Mouse (Mus musculus): ENCODE results near the gene Invs.
A peak's percentile ranks its signal among the peaks of the same experiment; 100 is the strongest.
"Not testable (repeated sequence)": the region's sequence is repeated elsewhere in the genome, so short reads cannot be mapped to it uniquely, and the experiment has no call there.

Invs gene

DNA sequence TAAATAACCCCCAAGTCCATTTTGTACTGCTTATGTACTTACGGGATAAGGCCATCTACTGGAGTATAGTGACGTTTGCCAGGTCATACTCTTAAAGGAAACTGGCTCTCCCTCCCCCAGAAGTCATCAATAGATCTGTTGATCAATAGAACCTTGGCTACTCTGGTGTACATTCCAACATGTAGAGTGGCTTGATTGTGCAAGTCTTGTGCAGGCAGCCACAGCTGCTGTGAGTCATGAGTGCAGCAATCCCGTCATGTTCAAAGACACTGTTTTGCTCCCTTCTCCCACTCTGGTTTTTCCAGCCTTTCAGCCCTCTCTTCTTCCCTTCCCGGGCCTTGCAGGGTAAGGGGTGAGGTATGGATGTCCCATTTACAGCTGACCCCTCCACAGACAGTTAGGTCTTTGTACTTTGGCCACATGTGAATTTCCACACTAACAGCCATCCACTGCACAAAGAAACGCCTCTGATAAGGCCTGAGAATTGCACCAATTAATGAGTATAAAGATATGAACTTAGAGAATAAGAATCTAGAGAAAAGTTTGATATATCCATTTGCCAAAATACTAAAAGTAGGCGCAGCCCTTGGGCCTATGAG is 53.0 kb downstream of the Invs start:
- no peak for DNase-seq

DNA sequence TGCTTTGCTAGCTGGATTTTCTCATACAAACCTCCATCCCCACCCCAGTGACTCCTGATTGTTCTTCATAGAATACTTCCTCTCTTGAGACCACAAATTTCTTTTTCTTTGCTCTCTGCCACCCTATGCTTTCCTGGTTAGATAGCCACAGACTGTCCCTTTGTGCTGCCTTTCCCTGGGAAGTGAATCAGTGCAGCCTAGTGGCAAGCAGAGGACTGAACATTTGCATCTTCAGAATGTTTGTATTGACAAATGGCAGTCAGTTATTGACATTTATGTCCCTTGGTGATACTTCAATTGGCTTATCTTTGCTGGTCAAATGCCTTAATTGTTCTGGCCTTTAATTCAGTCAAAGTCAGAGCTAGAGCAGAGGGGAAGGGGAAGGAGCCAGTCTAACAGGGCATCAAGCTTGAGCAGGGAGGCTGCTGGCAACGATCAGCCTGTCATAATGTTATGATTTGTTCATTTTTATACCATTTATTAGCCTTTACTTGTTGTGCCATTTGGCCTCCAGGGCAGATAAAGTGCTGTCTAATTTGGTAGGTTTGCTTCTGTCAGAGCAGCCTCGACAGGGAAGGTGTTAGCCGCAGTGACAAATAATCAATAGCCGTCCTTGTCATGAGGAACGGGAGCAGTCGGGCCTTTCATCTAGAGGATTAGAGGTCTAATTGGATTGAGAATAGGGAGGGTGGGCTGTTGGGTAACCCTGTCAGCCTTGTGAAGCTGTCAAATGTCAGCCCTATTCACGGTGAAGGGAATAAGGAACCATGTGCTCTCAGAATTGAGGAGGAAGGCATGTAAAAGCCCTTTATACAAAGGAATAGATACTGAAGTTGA is 55.6 kb downstream of the Invs start:
- no peak for DNase-seq

DNA sequence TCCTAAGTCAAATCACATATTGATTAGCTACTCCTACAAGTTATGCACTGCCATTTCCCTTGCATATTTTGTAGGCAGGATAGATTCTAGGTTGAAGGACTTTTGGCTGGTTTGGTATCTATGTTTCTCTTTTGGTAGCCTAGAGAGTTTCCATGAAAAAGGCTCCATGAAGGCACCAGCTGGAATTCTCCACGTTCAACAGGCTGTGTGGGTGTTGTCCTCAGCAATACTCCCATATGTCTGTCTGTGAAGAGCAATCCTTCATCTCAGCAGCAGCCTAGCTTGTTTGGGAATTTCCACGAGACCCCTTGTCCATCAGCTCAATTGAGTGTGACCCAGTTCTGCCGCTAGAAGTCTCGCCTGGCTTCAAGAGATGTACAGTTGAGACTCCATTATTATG is 63.1 kb downstream of the Invs start:
- peak; percentile 11 for DNase-seq

DNA sequence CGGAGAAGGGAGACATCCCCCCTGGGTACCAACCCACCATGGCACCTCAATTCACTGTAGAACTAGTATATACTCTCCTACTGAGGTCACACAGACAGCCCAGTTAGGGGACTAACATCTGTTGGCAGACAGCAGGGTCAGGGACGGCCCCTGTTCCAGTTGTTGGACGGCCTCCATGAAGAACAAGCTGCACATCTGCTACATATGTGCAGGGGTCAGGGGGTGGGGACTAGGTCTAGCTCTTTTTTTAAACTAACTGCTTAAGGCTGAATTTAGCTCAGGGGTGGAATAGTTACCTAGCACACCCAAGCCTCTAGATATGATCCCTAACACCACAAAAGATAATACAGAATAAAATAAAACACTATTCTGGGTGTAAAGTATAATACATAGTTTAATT is 82.8 kb downstream of the Invs start:
- no peak for DNase-seq

DNA sequence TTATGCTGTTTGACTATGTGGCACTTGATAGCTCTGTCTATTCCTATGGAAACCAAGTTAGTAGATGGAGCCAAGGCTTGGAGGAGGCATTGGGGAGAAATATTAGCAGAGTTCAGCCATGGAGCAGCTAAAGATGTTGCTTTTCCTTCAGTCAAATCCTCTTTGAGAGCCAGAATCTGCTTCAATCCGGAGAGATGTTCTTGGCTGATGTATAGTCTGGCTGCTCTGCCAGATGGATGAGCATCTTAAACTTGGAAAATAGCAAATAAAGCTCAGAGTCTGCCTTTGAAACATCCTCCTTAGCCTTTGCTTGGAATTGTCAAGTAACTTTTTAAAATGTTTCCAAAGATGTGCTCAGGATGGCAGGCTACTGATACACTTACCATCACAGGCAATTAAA is 91.5 kb downstream of the Invs start:
- DNase-seq = peak; percentile 14

DNA sequence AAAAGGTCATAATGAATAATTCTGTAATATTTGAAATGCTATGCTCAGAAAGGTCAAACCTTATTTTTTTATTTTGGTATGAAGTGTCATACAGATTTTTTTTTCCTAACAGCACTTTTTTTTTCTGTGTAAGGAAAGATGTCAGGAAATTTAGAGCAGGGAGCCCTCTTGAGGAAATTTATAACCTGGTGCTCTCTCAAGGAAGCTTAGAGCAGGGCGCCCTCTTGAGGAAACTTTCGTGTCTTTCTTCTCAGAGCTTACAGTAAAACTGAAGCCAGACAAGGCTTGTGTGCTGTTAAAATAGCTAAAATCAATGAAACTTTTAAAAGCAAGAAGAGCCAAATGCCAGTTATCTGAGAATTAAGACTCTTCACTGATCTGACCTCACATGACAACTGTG is 101.4 kb downstream of the Invs start:
- DNase-seq = peak; percentile 77

DNA sequence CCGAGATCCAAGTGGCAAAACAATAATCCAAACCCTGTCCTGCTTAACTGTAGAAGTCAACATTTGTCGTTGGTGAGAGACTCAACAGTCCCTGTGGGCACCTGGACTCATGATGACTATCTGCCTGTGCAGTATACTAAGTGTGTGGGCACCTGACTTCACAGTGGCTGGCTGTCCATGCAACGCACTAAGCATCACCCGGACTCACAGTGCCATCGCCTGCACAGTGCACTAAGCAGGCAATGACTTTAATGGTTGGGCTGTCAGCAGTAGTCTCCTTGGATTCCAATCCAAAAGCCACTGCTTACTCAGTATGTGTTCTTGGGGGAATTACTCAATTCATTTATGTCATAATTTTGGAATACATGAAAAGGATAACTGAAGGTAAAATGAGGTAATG is 102.9 kb downstream of the Invs start:
- no peak for DNase-seq

DNA sequence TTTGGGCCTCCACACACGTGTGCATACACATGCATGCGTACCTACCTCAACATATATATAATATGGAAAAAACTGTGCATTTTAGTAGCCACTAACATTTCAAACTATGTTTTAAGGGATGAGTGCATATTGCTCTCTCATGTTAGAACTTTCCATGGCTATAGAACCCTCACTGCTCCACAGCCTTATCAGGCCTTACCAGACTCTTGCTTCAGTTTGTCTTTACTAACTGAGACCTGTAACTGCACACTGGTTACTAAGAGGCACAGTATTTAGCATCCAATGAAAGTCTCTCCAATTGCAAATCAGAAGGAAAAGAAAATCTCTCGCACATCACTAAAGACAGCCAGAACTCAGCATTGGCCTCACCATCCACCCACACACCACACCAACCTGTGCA is 117.4 kb downstream of the Invs start:
- no peak for DNase-seq

DNA sequence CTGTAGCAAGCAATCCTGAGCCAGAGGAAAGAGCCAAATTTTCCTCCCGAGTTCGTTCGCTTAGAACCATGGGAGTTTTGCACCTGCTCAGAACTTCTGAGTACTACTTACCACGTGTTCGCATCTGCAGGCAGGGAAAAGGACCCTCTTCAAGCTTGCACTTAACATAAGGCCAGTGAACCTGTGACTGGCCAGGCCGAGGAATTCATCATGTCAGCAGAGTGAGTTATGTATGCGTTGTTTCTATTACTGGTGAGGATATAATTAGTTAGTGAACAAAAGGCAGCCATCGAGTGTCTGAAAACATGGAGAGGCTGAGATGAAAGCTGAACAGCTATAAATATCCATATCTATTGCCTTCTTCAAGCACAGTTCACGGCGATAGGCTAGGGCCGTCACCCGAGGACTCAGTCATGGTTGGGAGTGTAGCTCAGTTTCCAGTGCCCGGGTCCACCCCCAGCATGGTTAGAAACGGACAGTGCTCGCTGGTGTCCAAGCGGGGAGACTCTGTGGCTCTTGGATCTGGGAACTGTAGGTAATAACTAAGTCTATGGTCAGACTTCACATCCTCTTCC is 123.6 kb downstream of the Invs start:
- DNase-seq = no peak

DNA sequence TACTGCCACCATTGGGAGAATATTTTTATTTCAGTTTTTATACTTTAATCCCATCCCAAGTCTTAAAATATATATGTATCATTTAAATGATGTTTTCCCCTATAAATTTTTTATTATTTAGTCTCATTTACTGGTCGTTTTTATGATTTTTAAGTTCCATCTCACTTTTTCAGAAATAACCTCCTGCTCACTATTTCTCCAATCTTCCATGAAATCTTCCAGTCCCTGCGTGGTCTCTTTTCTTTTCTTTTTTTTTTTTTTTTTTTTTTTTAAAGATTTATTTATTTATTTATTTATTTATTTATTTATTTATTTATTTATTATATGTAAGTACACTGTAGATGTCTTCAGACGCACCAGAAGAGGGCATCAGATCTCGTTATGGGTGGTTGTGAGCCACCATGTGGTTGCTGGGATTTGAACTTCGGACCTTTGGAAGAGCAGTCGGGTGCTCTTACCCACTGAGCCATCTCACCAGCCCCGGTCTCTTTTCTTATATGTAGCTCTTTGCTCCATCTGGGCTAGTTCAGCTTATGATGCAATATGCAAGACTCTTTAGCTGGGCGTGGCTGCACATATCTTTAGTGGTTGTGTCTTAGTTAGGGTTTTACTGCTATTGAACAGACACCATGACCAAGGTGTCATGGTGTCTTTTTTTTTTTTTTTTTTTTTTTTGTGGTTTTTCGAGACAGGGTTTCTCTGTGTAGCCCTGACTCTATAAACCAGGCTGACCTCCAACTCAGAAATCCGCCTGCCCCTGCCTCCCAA is 126.3 kb downstream of the Invs start:
- not testable (repeated sequence) for DNase-seq

DNA sequence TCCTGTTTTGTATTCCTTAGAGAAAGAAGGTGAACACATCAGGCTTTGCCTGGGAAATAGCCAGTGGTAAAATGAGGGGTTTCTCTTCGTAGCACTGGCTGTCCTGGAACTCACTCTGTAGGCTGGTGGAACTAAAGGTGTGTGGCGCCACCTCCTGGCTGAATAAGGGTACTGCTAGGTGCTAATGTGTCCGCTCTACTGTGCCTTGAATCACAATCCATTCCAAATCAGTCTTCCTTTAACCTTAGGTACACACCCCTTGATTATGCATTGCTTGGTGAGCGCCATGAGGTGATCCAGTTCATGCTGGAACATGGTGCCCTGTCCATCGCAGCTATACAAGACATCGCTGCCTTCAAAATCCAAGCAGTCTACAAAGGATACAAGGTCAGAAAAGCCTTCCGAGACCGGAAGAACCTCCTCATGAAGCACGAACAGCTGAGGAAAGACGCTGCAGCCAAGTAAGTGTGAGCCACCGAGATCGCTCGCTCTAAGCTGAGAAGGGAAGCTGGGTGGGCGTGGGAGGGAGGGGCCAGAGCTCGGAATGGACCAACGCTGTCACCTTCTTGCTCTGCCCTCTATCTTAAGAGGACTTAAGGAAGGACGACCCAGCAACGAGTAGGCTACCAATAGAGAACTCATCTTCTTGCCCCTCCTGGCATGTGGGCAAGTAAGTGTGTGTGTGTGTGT is 127.9 kb downstream of the Invs start:
- DNase-seq = peak; percentile 50

DNA sequence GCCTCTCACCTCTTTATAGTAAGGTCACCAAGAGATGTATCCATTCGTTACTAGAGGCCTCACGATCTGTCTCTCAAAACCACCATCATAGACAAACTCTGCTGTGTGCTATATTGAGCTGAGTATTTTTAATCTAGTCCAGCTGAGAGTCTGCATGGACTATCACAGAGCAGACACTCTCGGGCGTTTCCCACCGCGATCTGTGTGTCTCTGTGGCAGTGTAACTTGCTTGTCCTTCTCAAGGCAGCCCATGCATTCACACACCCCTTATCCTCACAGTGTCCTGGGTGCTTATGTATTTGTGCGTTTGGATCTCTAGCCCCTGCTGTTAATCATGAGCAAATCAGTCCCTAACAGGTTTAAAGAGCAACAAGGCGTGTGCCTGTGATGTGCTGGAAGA is 133.9 kb downstream of the Invs start:
- DNase-seq = no peak

DNA sequence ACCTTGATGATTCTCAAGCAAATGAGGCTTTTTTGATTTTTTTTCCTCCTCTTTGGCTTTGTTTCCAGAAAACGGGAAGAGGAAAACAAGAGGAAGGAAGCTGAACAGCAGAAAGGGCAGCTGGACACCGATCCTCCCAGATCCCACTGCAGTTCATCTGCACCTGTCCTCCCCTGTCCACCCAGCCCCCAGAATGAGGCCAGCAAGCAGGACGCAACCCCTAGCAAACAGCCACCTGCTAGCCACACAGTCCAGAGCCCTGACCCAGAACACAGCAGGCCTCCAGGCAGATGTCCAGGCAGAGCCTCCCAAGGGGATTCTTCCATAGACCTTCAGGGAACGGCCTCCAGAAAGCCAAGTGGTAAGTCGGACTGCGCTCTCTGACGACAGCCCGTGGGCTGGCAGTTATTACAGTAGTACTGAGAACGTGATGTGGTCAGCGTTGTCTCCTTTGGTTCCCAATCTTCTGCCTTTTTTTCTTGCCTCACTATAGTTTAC is 136.3 kb downstream of the Invs start:
- no peak for DNase-seq

DNA sequence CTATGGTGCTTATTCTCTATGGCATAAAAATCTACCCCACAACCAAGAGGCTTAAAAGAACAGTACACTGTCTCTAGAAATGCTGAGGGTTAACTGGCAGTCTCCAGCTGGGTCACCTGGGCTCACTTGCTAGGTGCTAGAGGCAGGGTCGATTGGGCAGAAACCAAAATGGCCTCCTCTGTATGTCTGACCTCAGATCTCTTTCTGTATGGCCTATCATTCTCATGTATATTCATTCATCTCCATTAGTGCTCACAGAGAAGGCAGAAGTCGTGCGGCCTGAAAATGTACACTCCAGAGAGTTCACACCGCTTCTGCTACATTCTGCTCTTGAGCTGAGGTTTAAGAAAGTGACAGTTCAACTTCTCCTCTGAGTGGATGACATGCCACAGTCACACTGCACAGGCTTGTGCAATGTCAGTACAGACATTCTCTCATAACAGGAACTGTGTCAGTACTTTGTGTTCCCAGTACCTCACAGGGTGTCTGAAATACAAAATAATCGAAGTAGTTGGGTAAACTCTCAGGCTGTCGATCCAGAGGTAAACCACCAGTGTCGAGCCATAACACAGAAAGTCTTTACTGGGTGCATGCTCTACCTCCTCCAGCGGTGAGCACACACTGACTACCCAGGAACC is 139.4 kb downstream of the Invs start:
- no peak for DNase-seq

DNA sequence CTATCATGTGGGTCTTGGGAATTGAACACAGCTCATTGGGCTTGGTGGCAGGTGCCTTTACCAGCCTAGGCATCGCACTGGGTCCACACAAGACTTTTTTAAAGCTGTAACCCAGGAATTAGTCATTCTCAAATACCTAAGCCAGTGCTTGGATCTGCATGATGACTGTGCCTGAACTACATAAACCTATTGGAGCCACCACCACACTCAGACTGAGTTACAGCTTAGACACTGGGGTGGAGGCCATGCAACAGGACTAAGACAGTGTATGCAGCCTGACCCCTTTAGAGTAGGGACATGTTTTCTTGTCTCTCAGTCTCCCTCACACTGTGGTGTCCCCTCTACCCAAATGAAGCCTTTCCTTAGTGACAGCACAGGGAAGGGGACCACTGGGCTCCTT is 143.1 kb downstream of the Invs start:
- no peak for DNase-seq

DNA sequence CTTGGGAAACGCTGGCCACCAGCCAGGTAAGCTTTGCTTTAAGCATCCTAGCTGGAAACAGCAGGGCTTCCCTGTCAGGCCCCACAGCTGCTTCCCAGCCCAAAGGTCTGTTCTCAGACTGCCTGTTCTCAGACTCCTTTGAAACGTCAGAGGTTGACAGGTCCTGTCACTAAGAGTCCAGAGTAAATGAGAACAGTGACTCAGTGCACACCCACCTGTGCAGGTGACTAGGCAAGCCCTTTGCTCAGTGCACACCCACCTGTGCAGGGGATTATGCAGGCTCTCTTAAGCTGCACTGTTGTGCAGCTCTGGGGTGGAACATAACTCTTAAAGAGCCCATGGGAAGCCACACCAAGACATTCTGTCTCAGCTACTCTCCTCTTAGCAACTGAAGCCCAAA is 144.2 kb downstream of the Invs start:
- no peak for DNase-seq

DNA sequence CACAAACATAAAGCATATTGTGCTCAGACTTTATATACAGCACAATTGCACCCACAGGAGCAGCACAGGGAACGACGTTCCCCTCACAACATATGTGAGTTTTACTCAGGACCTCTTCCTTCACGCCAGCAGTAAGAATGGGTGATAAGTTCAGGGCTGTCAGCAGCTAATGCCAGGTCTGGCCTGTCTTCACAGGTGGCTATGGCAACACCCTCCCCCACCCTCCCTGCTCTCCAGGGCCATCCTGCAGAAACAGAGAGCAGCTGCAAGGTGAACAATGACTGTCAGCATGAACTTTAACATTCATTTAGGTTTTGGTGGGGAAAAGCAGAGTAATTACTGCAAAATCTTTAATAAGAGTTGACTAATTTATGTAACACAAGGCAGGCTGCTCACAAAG is 147.9 kb downstream of the Invs start:
- no peak for DNase-seq

DNA sequence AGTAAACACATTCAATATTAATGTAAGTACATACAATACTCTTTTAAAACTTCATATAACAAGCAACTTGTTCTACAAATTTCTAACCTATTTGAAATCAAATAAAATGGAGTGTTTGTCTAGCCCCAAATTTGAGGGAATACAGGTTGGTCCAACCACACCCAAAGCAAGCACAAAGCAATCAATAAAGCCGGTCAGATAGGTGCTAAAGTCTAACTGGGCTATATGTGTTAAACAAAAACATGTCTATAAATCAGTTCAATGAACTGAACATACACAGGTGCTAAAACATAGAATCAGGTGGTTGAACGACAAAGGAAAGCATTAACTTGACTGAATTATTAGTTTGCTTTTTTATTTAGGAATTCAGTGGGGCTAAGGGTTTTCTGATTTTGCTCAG is 148.5 kb downstream of the Invs start:
- DNase-seq = no peak

DNA sequence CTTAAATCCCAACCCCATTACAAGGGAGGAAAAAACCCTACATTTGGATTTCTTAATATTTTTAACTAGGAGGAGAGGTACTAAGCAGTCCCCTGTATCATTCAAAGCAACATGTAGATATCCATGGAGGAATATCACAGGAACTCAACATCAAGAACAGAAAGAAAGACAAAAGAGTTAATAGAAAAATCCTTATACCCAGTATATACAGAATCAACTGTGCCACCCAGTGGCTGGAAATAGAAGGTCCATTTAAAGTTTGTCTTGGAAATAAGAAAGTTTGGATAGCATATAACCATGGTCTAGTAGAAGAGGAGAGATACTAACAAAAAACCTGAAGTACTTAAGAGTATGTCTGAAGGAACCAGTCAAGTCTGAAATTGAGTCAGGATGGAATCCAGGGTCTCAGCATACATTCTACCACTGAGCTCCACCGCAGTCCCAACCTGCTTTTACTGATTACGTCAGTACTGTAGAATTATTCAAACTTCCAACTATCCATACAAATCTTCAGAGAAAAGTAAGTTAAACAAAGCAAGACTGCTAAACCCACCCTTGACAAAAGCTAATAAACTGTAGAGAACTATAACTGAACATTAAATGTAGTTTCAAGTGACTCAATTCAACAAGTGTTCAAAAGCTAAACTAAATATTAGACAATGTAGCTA is 174.7 kb downstream of the Invs start:
- peak; percentile 16 for DNase-seq

DNA sequence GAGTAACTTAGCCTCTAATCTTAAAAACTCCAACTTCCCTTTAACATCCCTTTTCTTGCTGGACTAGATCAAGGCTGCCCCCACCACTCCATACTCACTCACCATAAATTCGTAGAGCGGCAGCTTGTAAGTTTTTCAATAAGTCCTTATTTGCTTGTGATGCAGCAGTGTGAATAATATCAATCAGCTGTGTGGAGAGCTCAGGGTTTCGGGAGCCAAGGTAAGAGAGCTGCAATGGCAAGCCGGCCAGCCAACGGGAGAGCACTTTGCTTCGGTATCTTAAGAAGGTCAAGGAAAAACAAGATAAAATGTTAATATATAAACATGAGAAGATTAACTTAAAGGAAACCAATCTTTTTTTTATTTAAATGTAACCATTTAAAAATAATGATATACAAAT is 178.9 kb downstream of the Invs start:
- DNase-seq = no peak

DNA sequence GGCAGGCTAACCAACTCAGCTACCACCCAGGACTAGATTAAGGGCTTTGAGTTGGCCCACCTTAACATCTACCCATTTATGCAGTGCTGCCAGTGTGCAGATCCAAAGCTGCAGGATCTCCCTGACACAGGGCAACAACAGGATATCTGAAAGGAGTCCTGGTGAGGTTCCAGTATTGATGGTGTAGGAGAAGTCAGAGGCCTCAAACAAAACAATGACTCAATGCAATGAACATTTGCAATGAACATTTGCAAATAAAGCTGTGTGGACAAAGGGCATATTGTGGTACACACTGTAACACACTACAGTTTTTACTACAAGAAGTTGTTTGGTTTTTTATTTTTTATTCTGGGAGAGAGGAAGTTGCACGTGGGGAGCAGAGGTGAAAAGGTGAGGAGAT is 181.5 kb downstream of the Invs start:
- no peak for DNase-seq

DNA sequence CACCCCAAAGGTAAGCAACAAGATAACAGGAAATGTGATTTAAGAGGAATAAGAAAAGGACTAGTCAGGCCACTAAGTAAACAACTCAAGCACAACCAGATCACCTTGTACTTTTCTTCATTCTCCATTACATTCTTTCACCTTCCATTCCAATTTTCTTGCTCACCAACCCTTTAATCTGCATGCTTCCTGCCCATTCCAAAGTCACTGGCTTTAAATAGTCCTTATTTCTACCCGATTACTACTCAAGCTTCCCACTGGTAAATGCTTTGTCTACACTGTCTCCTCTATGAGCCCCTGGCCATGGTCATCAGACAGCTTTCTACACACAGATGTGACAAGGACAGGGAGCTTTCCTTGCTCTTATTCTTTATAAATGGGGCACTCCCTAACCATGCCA is 191.4 kb downstream of the Invs start:
- no peak for DNase-seq
